Mouse (Mus musculus) MEL (cell line): ENCODE measurements around the gene Rflnb.

ENCODE experiments used
- CTCF ChIP-seq, 3 experiments: IDR thresholded peaks in 2 of 3; conservative IDR thresholded peaks in 1 of 3; 2 replicates each; pipeline ENCODE4 v1.5.1; 2011 to 2012; ENCODE audit warnings: low read length in 3 of 3, low read depth in 2 of 3, mild to moderate bottlenecking in 2 of 3, improper control_type of control experiment in 1 of 3, inconsistent platforms in 1 of 3, mixed read lengths in 1 of 3, moderate library complexity in 1 of 3; ENCODE audit not compliant: control insufficient read depth in 1 of 3, insufficient read depth in 1 of 3, poor library complexity in 1 of 3, severe bottlenecking in 1 of 3
- ETS1 ChIP-seq: IDR thresholded peaks from 2 replicates; pipeline ENCODE4 v1.6.1; 2012; ENCODE audit warnings: low read depth, mild to moderate bottlenecking, inconsistent platforms, low read length, improper control_type of control experiment, moderate library complexity
- GABPA ChIP-seq: IDR thresholded peaks from 2 replicates; pipeline ENCODE4 v1.6.1; 2012; ENCODE audit warnings: low read depth, mild to moderate bottlenecking, inconsistent platforms, low read length, improper control_type of control experiment, moderate library complexity
- MAX ChIP-seq: IDR thresholded peaks from 2 replicates; pipeline ENCODE4 v1.6.1; 2011; ENCODE audit warnings: low read length, improper control_type of control experiment
- NELFE ChIP-seq: IDR thresholded peaks from 2 replicates; pipeline ENCODE4 v1.6.1; 2011; ENCODE audit warnings: low read depth, low read length, improper control_type of control experiment
- POLR2A ChIP-seq, 2 experiments: IDR thresholded peaks; 2 replicates each; pipeline ENCODE4 v1.6.1; 2011 to 2012; ENCODE audit warnings: low read length in 2 of 2, mild to moderate bottlenecking in 2 of 2, control low read depth in 1 of 2, improper control_type of control experiment in 1 of 2, low read depth in 1 of 2, moderate library complexity in 1 of 2; ENCODE audit not compliant: control insufficient read depth in 1 of 2, insufficient read depth in 1 of 2, poor library complexity in 1 of 2
- RCOR1 ChIP-seq: IDR thresholded peaks from 2 replicates; pipeline ENCODE4 v1.6.1; 2012; ENCODE audit warnings: low read depth, mild to moderate bottlenecking, inconsistent platforms, low read length, improper control_type of control experiment
- TBP ChIP-seq: IDR thresholded peaks from 2 replicates; pipeline ENCODE4 v1.8.0; 2011; ENCODE audit warnings: low read depth, low read length, improper control_type of control experiment
- USF2 ChIP-seq, 2 experiments: IDR thresholded peaks; 2 replicates each; pipeline ENCODE4 v1.6.1; 2011 to 2012; ENCODE audit warnings: improper control_type of control experiment in 2 of 2, low read length in 2 of 2, borderline replicate concordance in 1 of 2, inconsistent platforms in 1 of 2, low read depth in 1 of 2, mild to moderate bottlenecking in 1 of 2; ENCODE audit not compliant: insufficient read depth in 1 of 2
- ZKSCAN1 ChIP-seq: IDR thresholded peaks from 2 replicates; pipeline ENCODE4 v1.6.1; 2012; ENCODE audit warnings: low read depth, mild to moderate bottlenecking, inconsistent platforms, low read length, improper control_type of control experiment, moderate library complexity
- ZNF384 ChIP-seq: IDR thresholded peaks from 2 replicates; pipeline ENCODE4 v1.6.1; 2012; ENCODE audit warnings: low read depth, mild to moderate bottlenecking, inconsistent platforms, low read length, improper control_type of control experiment

DNA sequence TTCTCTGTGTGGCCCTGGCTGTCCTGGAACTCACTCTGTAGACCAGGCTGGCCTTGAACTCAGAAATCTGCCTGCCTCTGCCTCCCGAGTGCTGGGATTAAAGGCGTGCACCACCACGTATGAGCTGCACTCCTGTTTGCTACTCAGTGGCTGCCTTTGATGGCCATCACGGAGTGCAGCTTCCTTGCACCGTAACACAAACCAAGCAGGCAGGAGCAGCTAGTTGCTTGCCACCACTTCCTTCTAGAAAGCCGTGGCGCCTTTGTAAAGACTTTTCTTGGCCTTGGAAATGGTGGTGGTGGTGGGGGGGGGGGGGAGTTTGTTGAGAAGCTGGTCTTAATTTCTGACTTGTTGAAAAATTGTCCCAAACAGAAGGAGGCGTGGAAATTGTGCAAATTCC is 12.5 kb upstream of the Rflnb start:
- TF ChIP-seq GABPA = no peak
- no peak for TF ChIP-seq ETS1
- TF ChIP-seq CTCF (IDR thresholded peaks at IDR 0.05 in 2 of 3, conservative IDR thresholded peaks at IDR 0.05 in 1 of 3; ENCODE audit: control insufficient read depth in 1 of 3, insufficient read depth in 1 of 3, low read depth in 2 of 3, low read length in 3 of 3, poor library complexity in 1 of 3, severe bottlenecking in 1 of 3) = no peak
- TF ChIP-seq ZKSCAN1 = no peak
- TF ChIP-seq ZNF384 = no peak
- no peak for TF ChIP-seq TBP
- no peak for TF ChIP-seq MAX
- TF ChIP-seq POLR2A (IDR thresholded peaks at IDR 0.05; ENCODE audit: control insufficient read depth in 1 of 2, insufficient read depth in 1 of 2, low read depth in 1 of 2, low read length in 2 of 2, poor library complexity in 1 of 2) = no peak
- TF ChIP-seq RCOR1 = no peak
- TF ChIP-seq NELFE = no peak
- no peak for TF ChIP-seq USF2 (IDR thresholded peaks at IDR 0.05; ENCODE audit: borderline replicate concordance in 1 of 2, insufficient read depth in 1 of 2, low read depth in 1 of 2, low read length in 2 of 2)
